Mouse (Mus musculus) layer of hippocampus, adult 9-11 months (tissue): ENCODE results near the gene Esrrg.

ENCODE experiments used
- DNase-seq: peaks from one replicate; pipeline ENCODE4 v3.0.0; 2022

The Esrrg gene

DNA sequence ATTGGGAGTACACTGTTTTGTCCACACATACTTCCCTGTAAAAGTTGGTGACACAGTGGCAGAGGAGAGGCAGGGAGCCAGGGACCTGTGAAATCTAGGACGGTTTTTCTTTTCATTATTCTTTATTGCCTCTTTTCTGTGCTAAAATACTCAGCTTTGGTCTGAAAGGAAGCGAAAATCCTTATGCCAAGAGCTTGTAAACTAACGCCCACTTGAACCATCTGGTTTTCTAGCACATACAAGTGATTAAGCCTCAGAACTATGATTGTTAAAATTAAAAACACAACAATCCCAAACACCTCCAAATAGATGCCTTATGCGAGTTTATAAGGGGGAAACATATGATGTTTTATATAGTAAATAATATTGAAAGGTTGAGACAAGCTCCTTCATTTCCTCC is 176.6 kb downstream of the Esrrg start:
- DNase-seq = peak; percentile 55

DNA sequence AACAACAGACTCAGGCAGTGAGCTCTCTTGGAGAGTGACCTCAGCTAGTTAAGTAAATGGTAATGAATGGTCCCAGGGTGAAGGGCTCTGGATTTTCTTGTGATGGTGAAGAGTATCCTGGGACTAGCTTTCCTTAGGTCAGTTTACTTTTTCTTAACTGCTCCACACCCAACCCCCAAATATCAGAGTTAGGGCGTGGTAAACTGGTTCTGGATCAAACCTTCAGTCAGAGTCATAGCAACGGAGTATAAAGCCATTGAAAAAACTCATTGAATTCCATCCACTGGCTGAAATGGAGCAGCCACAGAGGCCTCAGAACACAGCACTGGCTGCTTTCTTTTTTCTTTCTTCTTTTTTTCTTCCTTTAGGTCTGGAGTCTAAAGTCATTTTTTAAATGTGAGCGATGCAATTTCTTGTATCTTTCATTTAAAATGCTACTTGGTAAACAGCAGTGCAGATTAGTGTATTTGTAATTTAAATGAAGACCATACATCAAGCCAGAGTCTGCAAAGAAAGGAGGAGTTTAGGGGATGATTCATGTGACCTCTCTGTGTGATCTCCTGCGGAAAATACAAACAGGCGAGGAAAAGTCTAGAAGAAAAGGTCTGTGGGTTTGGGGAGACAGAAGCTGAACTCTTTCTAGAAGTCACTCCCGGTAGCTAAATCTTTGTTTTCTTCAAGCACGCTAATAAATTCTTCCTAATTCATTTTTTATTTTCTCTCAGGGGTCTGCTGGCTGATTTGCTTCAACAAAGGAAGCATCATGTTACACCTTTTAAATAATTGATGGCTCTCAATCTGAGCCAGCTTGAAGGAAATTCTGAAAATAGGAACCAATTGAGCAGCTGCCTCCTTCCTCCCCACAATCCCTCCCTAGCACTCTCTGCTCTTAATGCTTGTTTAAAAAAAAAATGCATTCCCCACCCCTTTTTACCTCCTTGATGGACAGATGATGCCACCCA is 178.7 kb downstream of the Esrrg start:
- no peak for DNase-seq

- DNase-seq = no peak
These were observed 185.8 kb downstream of the Esrrg start for GRCm38 (mm10) chr1:187794240-187794930.

GRCm38 (mm10) chr1:187795551-187795950 is 187.0 kb downstream of the Esrrg start:
- no peak for DNase-seq

DNA sequence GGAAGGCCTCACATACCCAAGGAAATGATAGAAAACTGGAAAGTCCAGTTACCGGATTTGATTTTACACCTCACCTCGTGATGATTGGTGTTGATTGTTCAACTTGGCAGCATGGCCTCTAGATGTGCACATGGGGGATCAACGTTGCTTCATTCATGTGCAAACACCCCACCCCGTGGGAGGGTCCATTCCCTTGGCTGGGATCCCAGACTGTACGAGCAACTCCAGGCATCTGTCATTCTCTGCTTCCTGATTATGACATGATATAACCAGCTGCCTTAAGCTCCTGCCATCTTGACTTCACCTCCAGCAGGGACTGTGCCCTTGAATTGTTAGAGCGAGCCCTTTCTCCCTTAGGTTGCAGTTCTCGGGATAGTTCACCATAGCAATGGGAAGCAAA is 190.7 kb downstream of the Esrrg start:
- no peak for DNase-seq

- DNase-seq = no peak
These were observed 192.2 kb downstream of the Esrrg start for GRCm38 (mm10) chr1:187800761-187801160.

DNA sequence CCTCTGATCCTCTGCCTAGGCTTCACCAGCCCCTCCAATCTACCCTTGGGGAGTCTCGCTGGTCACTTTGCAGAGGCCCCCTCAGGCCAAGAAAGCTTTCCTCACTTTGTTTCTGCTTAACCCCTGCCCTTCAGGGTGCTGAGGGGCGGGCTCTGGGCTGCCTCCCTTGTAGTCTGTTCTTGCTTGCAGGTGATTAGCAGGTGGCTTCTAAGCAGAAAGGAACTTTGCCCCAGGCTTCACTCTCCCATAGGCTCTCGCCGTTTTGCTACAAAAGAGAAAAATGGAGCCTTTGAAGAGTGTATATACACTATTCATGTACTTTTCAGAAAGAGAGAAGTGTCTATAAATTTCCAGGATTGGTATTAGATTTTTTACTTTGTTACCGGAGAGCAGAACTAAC is 195.0 kb downstream of the Esrrg start:
- DNase-seq = no peak

DNA sequence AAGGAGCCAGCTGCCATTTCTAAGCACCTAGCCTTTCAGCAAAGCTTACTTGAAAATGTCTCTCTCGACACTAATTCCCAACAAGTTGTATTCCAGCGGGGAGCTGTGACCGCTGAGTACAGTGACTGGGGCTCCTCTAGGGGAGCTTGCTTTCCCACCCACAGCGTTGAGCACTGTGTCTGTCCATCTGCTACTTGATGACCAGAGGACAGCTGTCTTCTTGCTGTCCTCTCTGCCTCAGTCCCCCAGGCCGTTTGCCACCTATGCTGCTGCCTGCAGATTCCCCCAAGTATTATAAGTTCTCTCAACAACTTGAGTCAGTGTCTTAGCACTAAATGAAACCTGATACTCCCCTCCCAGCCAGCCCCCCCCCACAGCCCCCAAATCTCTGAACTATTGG is 195.4 kb downstream of the Esrrg start:
- no peak for DNase-seq

DNA sequence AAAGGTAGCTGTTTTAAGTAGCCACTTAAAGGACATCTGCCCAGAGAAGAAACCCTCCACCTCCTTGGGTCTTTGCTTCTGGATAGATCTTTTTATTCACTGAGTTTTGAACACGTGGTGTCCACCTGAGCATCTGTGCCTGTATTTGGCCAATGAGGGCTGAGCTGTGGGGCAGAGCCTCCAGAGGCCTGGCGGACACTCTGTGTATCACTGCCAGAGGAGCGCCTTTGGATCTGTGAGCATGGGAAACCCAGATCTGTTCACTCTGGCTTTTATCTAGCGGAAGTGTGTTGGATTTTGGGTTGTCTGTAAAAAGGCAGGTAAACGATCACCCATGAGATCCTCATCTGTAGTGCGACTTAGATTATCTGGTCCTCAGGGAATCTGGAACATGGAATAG is 196.4 kb downstream of the Esrrg start:
- DNase-seq = no peak

- DNase-seq = no peak
These were observed 199.1 kb downstream of the Esrrg start for GRCm38 (mm10) chr1:187807477-187808390.

DNA sequence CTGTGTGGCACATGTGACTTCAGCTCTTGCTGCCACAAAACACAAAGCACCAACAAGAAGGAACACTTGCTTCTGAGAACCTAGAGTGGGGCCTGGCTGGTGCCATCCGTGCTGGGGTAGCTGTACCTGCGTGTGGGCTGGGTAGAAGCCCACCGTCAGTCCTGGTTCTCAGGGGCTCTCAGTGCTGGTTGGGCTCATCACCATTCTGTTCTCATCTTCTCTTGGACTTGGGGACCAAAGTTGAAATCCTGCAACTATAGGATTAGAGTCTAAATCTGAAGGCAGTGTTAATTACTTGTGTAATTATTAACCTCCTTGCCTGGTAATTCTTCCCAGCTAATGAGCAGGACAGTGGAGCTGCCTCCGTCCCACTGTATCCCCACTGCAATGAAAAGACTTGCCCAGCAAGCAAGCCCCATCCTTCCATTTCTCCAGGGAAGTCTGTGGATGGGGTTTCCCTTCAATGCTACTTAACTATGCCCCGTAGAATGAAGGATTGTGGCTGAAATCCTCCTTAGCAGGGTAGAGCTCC is 199.9 kb downstream of the Esrrg start:
- DNase-seq = no peak

DNA sequence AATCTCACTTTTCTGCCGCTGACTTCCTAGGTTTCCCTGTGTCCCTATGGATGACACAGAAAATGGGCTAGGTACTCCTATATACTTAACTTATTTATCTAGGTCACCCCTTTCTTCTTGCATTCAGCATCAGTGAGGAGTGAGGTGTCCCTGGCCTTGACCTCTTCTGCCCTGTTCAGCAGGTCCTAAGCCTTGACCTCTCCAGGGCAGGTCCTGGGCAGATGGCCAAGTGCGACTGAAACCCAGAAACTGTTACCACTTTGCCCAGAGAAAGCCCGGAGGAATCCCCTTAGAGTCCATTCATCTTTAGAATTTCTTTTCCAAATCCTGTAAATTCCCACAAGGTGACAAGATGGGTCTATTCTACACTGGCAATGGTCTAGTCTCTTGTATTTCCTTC is 201.0 kb downstream of the Esrrg start:
- no peak for DNase-seq

DNA sequence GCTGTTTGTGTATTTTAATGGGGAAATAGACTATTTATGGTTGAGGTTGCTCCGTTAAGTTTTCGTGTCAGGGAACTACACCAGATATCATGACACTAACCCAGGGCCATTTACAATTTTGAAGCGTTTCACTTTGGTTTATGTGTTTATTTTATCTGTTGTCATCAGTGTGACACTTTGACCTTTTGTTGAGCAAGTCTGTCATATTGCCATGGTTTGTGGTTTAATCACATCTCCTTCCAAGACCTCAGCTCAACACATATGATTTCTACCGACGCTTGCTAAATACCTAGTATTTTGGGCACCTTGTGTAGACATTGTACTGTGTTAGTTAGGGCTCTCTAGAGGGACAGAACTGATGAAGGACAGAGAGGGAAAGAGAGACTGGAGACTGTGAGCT is 210.8 kb downstream of the Esrrg start:
- DNase-seq = no peak

DNA sequence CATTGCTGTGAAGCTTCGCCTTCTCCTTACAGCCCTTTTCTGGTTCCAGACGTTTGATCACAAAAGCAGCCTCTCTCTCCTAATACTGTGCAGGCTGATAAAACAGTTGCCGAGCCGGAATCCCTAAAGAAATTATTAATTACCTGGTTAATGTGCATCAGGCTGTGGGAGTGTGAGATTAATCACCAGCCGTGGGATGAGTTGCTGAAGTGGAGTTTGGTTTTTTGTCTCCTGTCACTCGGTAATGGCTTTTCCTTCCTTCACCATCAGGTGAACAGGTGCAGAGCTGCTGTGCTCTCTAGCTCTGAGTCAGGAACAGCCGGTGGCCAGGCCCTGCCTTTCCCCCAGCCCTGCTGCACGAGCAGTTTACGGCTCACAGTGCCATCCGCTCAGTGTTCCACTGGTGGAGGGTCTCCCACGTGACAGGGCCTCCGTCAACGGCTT is 212.8 kb downstream of the Esrrg start:
- no peak for DNase-seq

- no peak for DNase-seq
These were observed 214.8 kb downstream of the Esrrg start for GRCm38 (mm10) chr1:187823351-187823750.

DNA sequence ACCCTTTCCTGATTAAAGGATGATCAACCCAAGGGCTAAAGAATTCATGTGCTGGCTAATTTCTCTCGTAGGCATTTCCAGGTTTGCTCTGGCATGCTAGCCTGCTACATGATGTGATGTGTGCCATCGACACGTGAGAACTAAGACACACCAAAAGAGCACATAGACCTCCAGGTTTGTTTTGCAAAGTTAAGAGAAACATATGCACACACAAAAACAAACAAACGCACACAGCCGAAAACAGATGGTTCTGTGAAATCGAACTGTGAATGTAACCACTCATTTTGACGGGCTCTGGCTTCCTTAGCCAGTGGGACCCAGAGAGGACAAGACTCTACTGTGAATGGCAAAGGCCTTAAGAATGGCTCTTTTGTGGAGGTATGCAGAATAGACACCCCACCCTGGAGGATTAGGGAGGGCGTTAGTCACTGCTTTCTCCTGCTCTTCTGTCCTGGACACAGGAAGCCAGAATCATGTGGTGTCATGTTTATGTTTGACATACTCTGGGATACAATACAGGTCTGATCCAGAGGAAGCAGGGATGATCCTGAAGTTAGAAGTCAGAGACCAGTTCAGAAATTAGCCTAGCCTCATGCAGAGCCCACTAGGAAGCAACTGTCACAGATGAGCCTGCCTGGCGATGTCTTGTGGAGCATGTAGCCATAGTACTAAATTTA is 217.0 kb downstream of the Esrrg start:
- DNase-seq = no peak

DNA sequence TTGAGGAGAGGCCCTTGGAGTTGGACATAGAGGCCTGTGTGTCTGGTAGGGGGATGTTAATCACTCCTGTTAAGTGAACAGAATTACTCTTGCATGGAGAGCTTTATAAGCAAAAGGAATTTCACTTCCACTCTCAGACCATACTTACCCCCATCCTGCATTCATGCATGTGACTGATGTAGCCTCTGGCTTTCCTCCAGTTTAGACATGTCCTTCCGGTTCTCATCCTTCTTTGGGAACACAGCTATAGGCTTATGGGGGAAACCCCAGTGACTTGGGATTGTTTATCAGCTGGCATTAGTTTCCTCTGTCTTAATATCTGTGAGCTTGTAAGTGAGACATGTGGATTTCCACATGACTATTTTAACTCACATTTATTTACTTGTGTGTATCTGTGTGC is 217.5 kb downstream of the Esrrg start:
- no peak for DNase-seq

DNA sequence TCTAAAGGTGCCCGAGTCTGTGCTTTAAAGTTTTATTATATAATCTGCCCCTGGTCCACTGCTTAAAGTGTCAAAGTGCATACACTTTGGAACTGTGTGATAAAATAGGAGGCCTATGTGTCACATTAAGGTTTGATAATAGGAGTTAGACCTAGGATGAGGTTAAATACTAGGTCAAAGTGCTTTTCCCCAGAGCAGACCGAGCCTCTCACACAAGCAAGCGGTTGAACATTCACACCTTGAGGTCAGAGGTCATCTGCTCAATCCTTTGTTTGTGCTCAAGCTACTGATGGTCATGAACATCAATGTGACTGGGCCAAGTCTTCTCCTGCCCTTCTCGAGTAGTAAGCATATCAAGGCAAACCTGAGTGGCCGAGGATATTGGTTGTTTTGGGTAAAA is 218.3 kb downstream of the Esrrg start:
- no peak for DNase-seq

DNA sequence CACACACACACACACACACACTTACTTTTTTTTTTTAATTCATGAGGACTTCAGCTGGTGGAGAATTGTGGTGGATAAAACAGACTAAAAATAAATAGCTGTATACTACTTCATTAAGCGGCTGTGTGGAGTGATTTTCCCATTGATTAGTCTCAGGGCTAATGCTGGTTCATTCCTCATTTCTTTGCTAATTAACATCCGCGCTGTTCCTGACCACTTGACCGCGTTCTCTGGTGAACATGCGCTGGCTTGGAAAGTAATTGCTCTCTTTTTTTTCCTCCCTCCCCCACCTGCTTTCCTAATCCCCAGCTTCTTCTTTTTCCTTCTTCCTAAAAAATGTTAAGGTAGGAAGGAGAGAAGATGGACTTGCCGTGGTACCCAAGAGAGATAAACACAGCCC is 222.3 kb downstream of the Esrrg start:
- no peak for DNase-seq

GRCm38 (mm10) chr1:187832851-187833250 is 224.3 kb downstream of the Esrrg start:
- DNase-seq = no peak

DNA sequence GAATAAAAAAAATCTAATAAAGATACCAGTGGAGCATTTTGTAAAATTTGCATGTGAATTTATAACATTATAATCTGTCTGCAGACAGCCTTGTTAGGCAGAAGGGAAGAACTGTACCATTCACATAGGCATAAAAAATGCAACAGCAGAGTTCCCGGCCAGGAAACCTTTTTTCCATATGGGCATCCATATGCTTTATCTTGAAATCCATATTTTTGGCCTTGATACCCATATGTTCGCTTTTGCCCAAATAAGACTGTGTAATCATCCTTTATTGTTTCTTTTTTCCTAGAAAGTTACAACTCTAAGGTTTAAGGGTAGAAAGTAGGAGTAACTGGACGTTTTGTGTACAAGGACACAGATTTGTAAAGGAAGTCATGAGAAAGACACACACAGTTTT is 226.0 kb downstream of the Esrrg start:
- DNase-seq = peak; percentile 23

DNA sequence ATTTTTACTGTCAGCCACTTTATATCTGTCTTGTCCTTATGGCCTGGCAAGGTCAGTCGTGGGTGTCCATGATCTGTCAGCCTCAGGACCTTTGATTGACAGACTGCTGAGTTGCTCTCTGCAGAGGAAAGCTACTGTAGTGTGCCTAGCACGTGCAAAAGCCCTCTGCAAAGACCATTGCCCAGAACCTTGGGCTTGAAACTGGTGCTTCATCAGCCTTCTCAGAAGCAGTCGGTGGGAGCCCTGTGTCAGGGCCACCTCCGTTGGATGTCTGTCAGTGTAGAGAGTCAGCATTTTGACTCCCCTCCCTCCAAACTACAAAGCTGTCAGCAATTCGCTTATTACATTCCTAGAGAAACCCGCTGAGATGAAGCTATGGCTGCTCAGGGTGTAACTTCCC is 227.8 kb downstream of the Esrrg start:
- no peak for DNase-seq
